Mouse (Mus musculus) monocyte, adult 2 months (primary cell): ENCODE results near the gene Ptprcap.

ENCODE experiments used
- DNase-seq, 2 experiments: peaks; one replicate each; pipeline ENCODE4 v3.0.0; 2022; ENCODE audit warnings: low spot score in 2 of 2, low read depth in 1 of 2

Ptprcap gene

DNA sequence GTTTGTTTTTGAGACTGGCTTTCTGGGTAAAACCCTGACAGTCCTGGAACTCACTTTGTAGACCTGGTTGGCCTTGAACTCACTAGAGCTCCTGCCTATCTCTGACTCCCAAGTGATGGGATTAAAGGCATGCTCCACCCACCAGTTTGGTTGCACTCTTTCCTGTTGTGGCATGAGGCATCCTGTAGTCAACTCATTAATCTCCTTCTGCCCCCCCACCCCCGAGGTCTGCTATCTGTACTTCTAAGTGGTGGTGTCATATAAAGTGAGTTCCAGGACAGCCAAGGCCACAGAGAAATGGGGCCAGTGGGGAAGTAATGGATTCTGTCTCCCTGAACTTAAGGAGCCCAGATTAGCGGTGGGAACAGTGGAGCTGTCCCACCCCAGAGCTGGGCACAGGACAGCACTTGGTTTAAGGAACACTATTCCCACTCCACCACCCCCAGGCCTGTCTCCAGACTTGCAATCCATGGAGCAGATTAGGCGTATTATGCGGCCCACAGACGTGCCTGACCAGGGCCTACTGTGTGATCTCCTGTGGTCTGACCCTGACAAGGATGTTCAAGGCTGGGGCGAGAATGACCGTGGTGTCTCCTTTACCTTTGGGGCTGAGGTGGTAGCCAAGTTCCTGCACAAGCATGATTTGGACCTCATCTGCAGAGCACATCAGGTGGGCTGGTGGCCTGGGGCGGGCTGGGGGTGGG is 40.8 kb downstream of the Ptprcap start:
- DNase-seq: no peak

- no peak for DNase-seq
These were observed 41.6 kb downstream of the Ptprcap start for GRCm38 (mm10) chr19:4194776-4195650.

- no peak for DNase-seq
These were observed 42.6 kb downstream of the Ptprcap start for GRCm38 (mm10) chr19:4196048-4196447.

- no peak for DNase-seq
These were observed 43.1 kb downstream of the Ptprcap start for GRCm38 (mm10) chr19:4196548-4196947.

DNA sequence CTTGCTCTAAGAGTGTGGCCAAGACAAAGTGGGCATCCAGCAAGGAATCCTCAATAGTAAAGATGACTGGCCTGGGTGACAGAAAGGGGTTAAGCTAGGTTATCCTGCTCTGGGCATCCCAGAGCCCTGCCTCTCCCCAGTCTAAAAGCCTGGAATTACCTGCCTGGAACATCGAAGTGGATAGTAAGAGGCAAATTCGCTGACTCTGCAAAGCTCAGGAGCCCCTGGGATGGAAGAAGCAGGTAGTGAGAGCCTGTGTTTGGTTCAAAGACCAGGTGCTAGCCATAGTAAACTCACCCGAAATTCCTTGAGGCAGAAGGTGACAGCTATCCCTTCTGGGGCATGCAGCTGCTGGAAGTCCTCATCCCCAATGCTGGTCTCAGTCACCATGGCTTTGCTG is 43.8 kb downstream of the Ptprcap start:
- no peak for DNase-seq

DNA sequence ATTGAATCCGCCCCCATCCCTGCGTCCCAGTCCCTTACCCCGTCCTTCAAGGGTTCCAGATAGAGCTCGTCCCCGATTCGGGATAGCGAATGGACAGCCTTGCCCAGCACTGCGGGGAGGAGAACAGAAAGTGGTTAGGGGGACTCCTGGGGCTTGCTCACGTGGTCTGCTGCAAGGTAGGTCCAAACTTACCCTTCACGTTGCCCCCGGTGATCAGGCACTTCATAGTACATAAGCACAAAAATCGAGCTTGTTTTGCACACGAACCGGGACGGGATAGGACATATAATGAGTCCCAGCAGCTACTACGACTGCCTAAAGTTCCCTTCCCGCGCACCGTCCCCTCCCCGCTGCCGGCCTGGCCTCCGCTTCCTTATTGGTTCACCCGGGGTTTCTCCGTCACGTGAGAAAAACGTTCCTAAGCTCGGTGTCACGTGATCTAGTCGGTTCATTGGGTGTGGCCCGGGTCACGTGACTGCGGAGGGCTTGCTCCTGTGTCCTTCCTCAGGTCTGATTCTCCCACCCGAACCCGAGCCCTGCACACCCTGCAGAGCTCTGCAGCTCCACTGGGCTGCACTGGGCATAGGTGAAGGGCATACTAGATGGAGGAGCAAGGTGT is 48.0 kb downstream of the Ptprcap start, which contains the start of gene Rad9a:
Gene Rad9a, minus strand, starts transcription at position 372 of the 619 bp plus-strand sequence.
- DNase-seq: peak; percentile 87 to 89

GRCm38 (mm10) chr19:4202149-4202548 is 48.7 kb downstream of the Ptprcap start:
- DNase-seq: no peak

- no peak for DNase-seq
These were observed 49.7 kb downstream of the Ptprcap start for GRCm38 (mm10) chr19:4203148-4203547.

- DNase-seq: no peak
These were observed 50.4 kb downstream of the Ptprcap start for GRCm38 (mm10) chr19:4203604-4204326.

DNA sequence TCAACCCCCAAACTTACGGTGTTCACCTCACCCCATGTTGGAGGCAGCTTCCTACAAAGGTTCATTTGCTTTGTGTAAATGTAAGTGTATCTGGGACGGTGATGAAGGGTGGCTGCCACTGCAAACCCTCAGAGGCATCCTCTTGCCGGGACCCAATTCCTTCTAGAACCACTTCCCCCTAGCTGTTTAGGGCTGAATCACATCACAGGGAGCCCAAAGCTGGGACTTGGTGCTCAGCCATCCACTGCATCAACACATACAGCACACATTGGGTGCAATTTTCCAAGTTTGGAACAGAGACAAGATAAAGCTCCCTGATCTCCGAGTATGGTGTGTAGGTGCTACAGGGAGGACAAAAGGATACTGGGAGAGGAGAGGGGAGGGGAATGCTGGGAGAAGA is 51.5 kb downstream of the Ptprcap start:
- DNase-seq: no peak
